Mouse (Mus musculus) MEL (cell line): ENCODE results near the gene Ecpas.

Experiments used
- CTCF ChIP-seq, 3 experiments: IDR thresholded peaks in 2 of 3; conservative IDR thresholded peaks in 1 of 3; 2 replicates each; pipeline ENCODE4 v1.5.1; 2011 to 2012; ENCODE audit warnings: low read length in 3 of 3, low read depth in 2 of 3, mild to moderate bottlenecking in 2 of 3, improper control_type of control experiment in 1 of 3, inconsistent platforms in 1 of 3, mixed read lengths in 1 of 3, moderate library complexity in 1 of 3; ENCODE audit not compliant: control insufficient read depth in 1 of 3, insufficient read depth in 1 of 3, poor library complexity in 1 of 3, severe bottlenecking in 1 of 3
- ETS1 ChIP-seq: IDR thresholded peaks from 2 replicates; pipeline ENCODE4 v1.6.1; 2012; ENCODE audit warnings: low read depth, mild to moderate bottlenecking, inconsistent platforms, low read length, improper control_type of control experiment, moderate library complexity
- MYC ChIP-seq: IDR thresholded peaks from 2 replicates; pipeline ENCODE4 v1.6.1; 2011; ENCODE audit warnings: low read depth, mild to moderate bottlenecking, low read length, improper control_type of control experiment, moderate library complexity
- NELFE ChIP-seq: IDR thresholded peaks from 2 replicates; pipeline ENCODE4 v1.6.1; 2011; ENCODE audit warnings: low read depth, low read length, improper control_type of control experiment
- POLR2A ChIP-seq, 2 experiments: IDR thresholded peaks; 2 replicates each; pipeline ENCODE4 v1.6.1; 2011 to 2012; ENCODE audit warnings: low read length in 2 of 2, mild to moderate bottlenecking in 2 of 2, control low read depth in 1 of 2, improper control_type of control experiment in 1 of 2, low read depth in 1 of 2, moderate library complexity in 1 of 2; ENCODE audit not compliant: control insufficient read depth in 1 of 2, insufficient read depth in 1 of 2, poor library complexity in 1 of 2
- POLR2AphosphoS5 ChIP-seq: IDR thresholded peaks from 2 replicates; pipeline ENCODE4 v1.6.1; 2012; ENCODE audit warnings: low read depth, borderline replicate concordance, mild to moderate bottlenecking, inconsistent platforms, low read length, moderate library complexity, mixed read lengths
- USF2 ChIP-seq, 2 experiments: IDR thresholded peaks; 2 replicates each; pipeline ENCODE4 v1.6.1; 2011 to 2012; ENCODE audit warnings: improper control_type of control experiment in 2 of 2, low read length in 2 of 2, borderline replicate concordance in 1 of 2, inconsistent platforms in 1 of 2, low read depth in 1 of 2, mild to moderate bottlenecking in 1 of 2; ENCODE audit not compliant: insufficient read depth in 1 of 2
- ZNF384 ChIP-seq: IDR thresholded peaks from 2 replicates; pipeline ENCODE4 v1.6.1; 2012; ENCODE audit warnings: low read depth, mild to moderate bottlenecking, inconsistent platforms, low read length, improper control_type of control experiment

DNA sequence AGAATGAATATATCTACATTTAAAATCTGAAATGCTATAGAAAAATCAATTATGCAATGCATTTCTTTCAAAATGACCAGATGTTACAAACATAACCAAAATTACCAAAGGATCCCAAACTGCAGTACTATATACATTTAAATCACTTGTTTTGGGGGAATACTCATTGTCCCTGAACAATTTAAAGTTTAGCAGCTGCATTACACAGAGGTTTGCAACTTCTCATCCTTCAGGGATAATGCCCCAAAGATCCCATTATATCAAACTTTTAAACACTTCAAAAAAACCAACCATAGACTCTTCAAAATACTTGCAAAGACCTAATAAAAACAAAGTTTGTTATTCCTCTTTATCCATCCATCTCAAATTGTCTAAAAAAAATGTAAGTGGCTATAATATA lies 124.9 kb downstream of the Ecpas start, which contains the start of gene Olfr267:
- TF ChIP-seq MYC (no peak), ZNF384 (no peak), CTCF (IDR thresholded peaks at IDR 0.05 in 2 of 3, conservative IDR thresholded peaks at IDR 0.05 in 1 of 3; ENCODE audit: control insufficient read depth in 1 of 3, insufficient read depth in 1 of 3, low read depth in 2 of 3, low read length in 3 of 3, poor library complexity in 1 of 3, severe bottlenecking in 1 of 3) (no peak), POLR2A (IDR thresholded peaks at IDR 0.05; ENCODE audit: control insufficient read depth in 1 of 2, insufficient read depth in 1 of 2, low read depth in 1 of 2, low read length in 2 of 2, poor library complexity in 1 of 2) (no peak), ETS1 (no peak), USF2 (IDR thresholded peaks at IDR 0.05; ENCODE audit: borderline replicate concordance in 1 of 2, insufficient read depth in 1 of 2, low read depth in 1 of 2, low read length in 2 of 2) (no peak), POLR2AphosphoS5 (no peak), NELFE (no peak)
